Mouse (Mus musculus): Measurements from ENCODE around the gene Gm29644. TPM values are rescaled to one million over a fixed set of nuclear protein-coding genes. Genes with fewer than 3 reads are reported as not detected.

Gene Gm29644
- not detected for polyA plus RNA-seq (2014; fragmentation: Illumina TruSeq; extraction: RNeasy Lipid Tissue Mini Kit (QIAGEN cat#74804); ENCODE audit: low read depth, low replicate concordance)

DNA sequence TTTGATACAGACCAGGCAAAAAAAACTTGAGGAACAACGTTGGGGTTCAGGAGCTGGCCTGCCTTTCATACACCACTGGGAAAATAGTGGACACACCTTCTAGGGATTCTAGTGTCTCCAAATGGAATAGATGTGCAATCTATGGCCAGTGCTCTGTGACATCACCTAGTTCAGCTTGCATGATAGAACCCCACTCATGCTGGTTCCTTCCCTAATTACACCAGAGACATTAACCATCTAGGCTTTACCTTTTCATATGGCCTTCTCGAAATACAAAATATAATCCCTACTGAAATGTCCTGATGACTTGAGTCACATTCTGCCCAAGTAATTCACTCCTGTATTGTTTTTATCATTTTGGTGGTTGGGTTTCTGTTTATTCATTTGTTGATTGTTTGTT lies at the start of gene Gm29644, which contains the start of gene Gm29423:
TSS of gene Gm29644 (minus strand) at position 157 of the 400 bp plus-strand sequence.
TSS of gene Gm29423 (minus strand) at position 101 of the 400 bp plus-strand sequence.

DNA sequence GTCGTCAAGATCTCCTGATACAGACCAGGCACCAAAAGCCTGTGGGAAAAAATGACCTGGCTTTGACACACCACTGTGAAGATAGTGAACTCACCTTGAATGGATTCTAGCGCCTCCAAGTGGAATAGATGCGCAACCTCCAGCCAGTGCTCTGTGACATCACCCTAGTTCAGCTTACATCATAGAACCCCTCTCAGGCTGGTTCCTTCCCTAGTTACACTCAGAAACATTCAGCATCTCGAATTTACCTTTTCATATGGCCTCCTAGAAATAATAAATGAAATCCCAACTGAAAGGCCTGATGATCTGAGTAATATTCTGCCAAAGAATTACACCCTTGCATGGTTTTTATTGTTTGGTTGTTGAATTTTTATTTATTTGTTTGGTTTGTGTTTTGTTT lies 29.6 kb downstream of the Gm29644 start, which contains the start of gene Gm21118:
TSS of gene Gm21118 (minus strand) at position 101 of the 400 bp plus-strand sequence.

Other genes starting within 250 kb of the Gm29644 start
- gene Gm21118, start 29.7 kb downstream of the Gm29644 start, polyA plus RNA-seq (2014; fragmentation: Illumina TruSeq; extraction: RNeasy Lipid Tissue Mini Kit (QIAGEN cat#74804); ENCODE audit: low read depth, low replicate concordance), result not detected
- not detected for gene Gm29423, start 56 bp downstream of the Gm29644 start, polyA plus RNA-seq (2014; fragmentation: Illumina TruSeq; extraction: RNeasy Lipid Tissue Mini Kit (QIAGEN cat#74804); ENCODE audit: low read depth, low replicate concordance)
- not detected for gene Gm20888, start 138.5 kb upstream of the Gm29644 start, polyA plus RNA-seq (2014; fragmentation: Illumina TruSeq; extraction: RNeasy Lipid Tissue Mini Kit (QIAGEN cat#74804); ENCODE audit: low read depth, low replicate concordance)

Measured in sigmoid colon, adult 10 weeks (tissue).